Mouse (Mus musculus): ENCODE results near the gene Gm2696. TPM values are rescaled to one million over a fixed set of nuclear protein-coding genes. Genes with fewer than 3 reads are reported as not detected.

The Gm2696 gene
- polyA plus RNA-seq, 1 experiment = not detected

DNA sequence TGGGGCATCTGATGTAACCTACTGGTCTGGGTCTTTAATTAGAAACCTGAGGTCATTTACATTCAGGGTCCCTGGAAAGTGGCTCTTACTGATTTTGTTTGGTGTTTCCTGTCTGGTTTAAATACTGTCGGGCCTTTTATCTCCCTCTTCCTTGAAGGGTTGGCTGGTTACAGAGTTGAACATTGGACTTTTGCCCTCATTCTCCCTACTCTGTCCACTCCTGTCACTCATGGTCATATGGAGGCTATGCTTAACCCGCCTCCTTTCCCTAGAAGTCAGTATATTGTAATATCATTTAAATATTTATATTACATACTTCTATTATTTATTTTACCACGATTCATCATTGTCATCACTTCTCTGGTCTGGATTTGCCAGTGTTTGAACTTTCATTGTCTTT, 10.4 kb upstream of the Gm2696 start:
- Histone ChIP-seq H3ac (ENCODE audit: control insufficient read depth, insufficient read length) (no peak overlapping the region), H3K36me3 (ENCODE audit: control insufficient read depth, insufficient read depth) (no peaks in the 10 kb centered on the region), H3K4me2 (ENCODE audit: low read depth) (no peak overlapping the region), H3K4me3 (no peak overlapping the region), H3K27me3 (ENCODE audit: control insufficient read depth, insufficient read depth, insufficient read length) (no peaks in the 10 kb centered on the region), H3K79me2 (ENCODE audit: control insufficient read depth, insufficient read depth) (no peaks in the 10 kb centered on the region)
- TF ChIP-seq REST (IDR thresholded peaks at IDR 0.05; ENCODE audit: insufficient read depth, insufficient read length) = no peak
- no peak for TF ChIP-seq TCF3 (IDR thresholded peaks at IDR 0.05; ENCODE audit: insufficient read length, low read depth)
- no peak for TF ChIP-seq POLR2AphosphoS2 (IDR thresholded peaks at IDR 0.05; ENCODE audit: insufficient read length, low read depth)
- no peak for TF ChIP-seq POLR2A (IDR thresholded peaks at IDR 0.05; ENCODE audit: insufficient read length, low read depth)
- TF ChIP-seq SRF (IDR thresholded peaks at IDR 0.05; ENCODE audit: control insufficient read depth, insufficient read length, low read depth) = no peak
- no peak for TF ChIP-seq CEBPB (IDR thresholded peaks at IDR 0.05; ENCODE audit: insufficient read depth, poor library complexity, severe bottlenecking)
- no peak for TF ChIP-seq MYOG (IDR thresholded peaks at IDR 0.05; ENCODE audit: control insufficient read depth in 1 of 3, insufficient read depth in 1 of 3, insufficient read length in 2 of 3, low read depth in 2 of 3)
- no peak for TF ChIP-seq TCF12 (IDR thresholded peaks at IDR 0.05; ENCODE audit: insufficient read depth, poor library complexity, severe bottlenecking)
- no peak for TF ChIP-seq USF1 (IDR thresholded peaks at IDR 0.05; ENCODE audit: low read depth)
- no peak for TF ChIP-seq E2F4 (IDR thresholded peaks at IDR 0.05; ENCODE audit: insufficient read depth)

DNA sequence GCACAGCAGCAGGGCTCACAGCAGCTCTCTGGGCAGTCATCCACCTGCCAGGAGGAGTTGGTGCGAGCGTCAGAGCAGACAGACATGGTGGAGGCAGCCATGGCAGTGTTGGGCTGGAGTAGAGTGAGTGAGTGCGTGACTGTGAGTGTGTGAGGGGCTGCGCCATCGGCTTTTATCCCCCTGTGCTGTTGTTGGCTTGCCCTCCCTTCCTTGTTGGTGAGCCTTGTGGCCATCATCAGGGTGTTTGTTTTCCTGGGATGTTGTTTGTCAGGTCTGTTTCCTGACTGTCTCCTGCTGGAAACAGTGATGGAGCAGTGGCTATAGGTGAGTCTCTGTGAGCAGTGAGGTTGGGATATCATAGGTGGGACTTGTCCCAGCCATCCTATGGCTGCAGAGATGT, 2.7 kb upstream of the Gm2696 start, which contains the start of gene Gm9507:
Gene Gm9507, minus strand, starts transcription at position 101 of the 400 bp plus-strand sequence.
- no peak within 1 kb of the TSS for H3ac ChIP-seq (ENCODE audit: control insufficient read depth, insufficient read length)
- no peaks in the 10 kb centered on the region for H3K79me2 ChIP-seq (ENCODE audit: control insufficient read depth, insufficient read depth)
- no peaks in the 10 kb centered on the region for H3K36me3 ChIP-seq (ENCODE audit: control insufficient read depth, insufficient read depth)
- H3K4me2 ChIP-seq (ENCODE audit: low read depth) = no peak within 1 kb of the TSS
- no peaks in the 10 kb centered on the region for H3K27me3 ChIP-seq (ENCODE audit: control insufficient read depth, insufficient read depth, insufficient read length)
- H3K4me3 ChIP-seq = no peak within 1 kb of the TSS
- no peak for TF ChIP-seq USF1 (IDR thresholded peaks at IDR 0.05; ENCODE audit: low read depth)
- TF ChIP-seq MAX (IDR thresholded peaks at IDR 0.05; ENCODE audit: low read depth) = no peak
- TF ChIP-seq CEBPB (IDR thresholded peaks at IDR 0.05; ENCODE audit: insufficient read depth, poor library complexity, severe bottlenecking) = no peak
- TF ChIP-seq SRF (IDR thresholded peaks at IDR 0.05; ENCODE audit: control insufficient read depth, insufficient read length, low read depth) = no peak
- TF ChIP-seq REST (IDR thresholded peaks at IDR 0.05; ENCODE audit: insufficient read depth, insufficient read length) = no peak
- TF ChIP-seq TCF3 (IDR thresholded peaks at IDR 0.05; ENCODE audit: insufficient read length, low read depth) = no peak
- no peak for TF ChIP-seq TCF12 (IDR thresholded peaks at IDR 0.05; ENCODE audit: insufficient read depth, poor library complexity, severe bottlenecking)
- TF ChIP-seq MYOG (IDR thresholded peaks at IDR 0.05; ENCODE audit: control insufficient read depth in 1 of 3, insufficient read depth in 1 of 3, insufficient read length in 2 of 3, low read depth in 2 of 3) = no peak
- no peak for TF ChIP-seq E2F4 (IDR thresholded peaks at IDR 0.05; ENCODE audit: insufficient read depth)

DNA sequence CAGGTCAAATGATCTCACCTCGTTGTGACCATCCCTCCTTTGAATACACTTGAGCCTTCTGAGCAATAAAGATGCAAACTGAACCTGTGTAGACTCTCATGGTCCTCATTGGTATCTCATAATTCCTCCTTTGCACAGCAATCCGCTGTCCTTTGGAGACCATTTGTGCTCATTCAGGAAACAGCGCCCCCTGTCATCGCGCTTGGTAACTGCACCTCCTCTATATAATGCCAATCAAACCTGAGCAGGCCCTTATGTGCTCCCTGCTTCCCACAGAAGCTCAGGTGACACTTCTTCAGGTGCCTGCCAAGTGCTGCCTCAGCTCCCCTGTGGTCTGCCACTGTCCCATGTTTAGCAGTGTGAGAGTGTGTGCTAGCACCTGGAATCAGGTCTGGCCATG, 1.0 kb downstream of the Gm2696 start:
- Histone ChIP-seq H3K4me3 (no peak overlapping the region), H3K79me2 (ENCODE audit: control insufficient read depth, insufficient read depth) (no peaks in the 10 kb centered on the region), H3K36me3 (ENCODE audit: control insufficient read depth, insufficient read depth) (no peaks in the 10 kb centered on the region), H3K27me3 (ENCODE audit: control insufficient read depth, insufficient read depth, insufficient read length) (peaks cover 8% of the 10 kb centered on the region), H3K4me2 (ENCODE audit: low read depth) (no peak overlapping the region), H3ac (ENCODE audit: control insufficient read depth, insufficient read length) (no peak overlapping the region)
- TF ChIP-seq USF1 (IDR thresholded peaks at IDR 0.05; ENCODE audit: low read depth) = no peak
- no peak for TF ChIP-seq MYOG (IDR thresholded peaks at IDR 0.05; ENCODE audit: control insufficient read depth in 1 of 3, insufficient read depth in 1 of 3, insufficient read length in 2 of 3, low read depth in 2 of 3)
- TF ChIP-seq E2F4 (IDR thresholded peaks at IDR 0.05; ENCODE audit: insufficient read depth) = no peak
- TF ChIP-seq POLR2AphosphoS2 (IDR thresholded peaks at IDR 0.05; ENCODE audit: insufficient read length, low read depth) = no peak
- TF ChIP-seq SRF (IDR thresholded peaks at IDR 0.05; ENCODE audit: control insufficient read depth, insufficient read length, low read depth) = no peak
- TF ChIP-seq POLR2A (IDR thresholded peaks at IDR 0.05; ENCODE audit: insufficient read length, low read depth) = no peak
- TF ChIP-seq TCF12 (IDR thresholded peaks at IDR 0.05; ENCODE audit: insufficient read depth, poor library complexity, severe bottlenecking) = no peak
- TF ChIP-seq MYOD1 (IDR thresholded peaks at IDR 0.05; ENCODE audit: control insufficient read depth in 1 of 3, insufficient read length in 2 of 3, low read depth in 2 of 3) = no peak
- TF ChIP-seq MAX (IDR thresholded peaks at IDR 0.05; ENCODE audit: low read depth) = no peak
- no peak for TF ChIP-seq REST (IDR thresholded peaks at IDR 0.05; ENCODE audit: insufficient read depth, insufficient read length)
- TF ChIP-seq TCF3 (IDR thresholded peaks at IDR 0.05; ENCODE audit: insufficient read length, low read depth) = no peak
- TF ChIP-seq CEBPB (IDR thresholded peaks at IDR 0.05; ENCODE audit: insufficient read depth, poor library complexity, severe bottlenecking) = no peak

GRCm38 (mm10) chr10:77818523-77818922, 4.0 kb downstream of the Gm2696 start:
- Histone ChIP-seq H3K4me3 (no peak overlapping the region), H3K36me3 (ENCODE audit: control insufficient read depth, insufficient read depth) (no peaks in the 10 kb centered on the region), H3K4me2 (ENCODE audit: low read depth) (no peak overlapping the region), H3K79me2 (ENCODE audit: control insufficient read depth, insufficient read depth) (no peaks in the 10 kb centered on the region), H3K27me3 (ENCODE audit: control insufficient read depth, insufficient read depth, insufficient read length) (peaks cover 13% of the 10 kb centered on the region), H3ac (ENCODE audit: control insufficient read depth, insufficient read length) (no peak overlapping the region)
- TF ChIP-seq TCF3 (IDR thresholded peaks at IDR 0.05; ENCODE audit: insufficient read length, low read depth) (no peak), REST (IDR thresholded peaks at IDR 0.05; ENCODE audit: insufficient read depth, insufficient read length) (no peak)

- Histone ChIP-seq H3K4me3 (no peak overlapping the region), H3ac (ENCODE audit: control insufficient read depth, insufficient read length) (no peak overlapping the region), H3K36me3 (ENCODE audit: control insufficient read depth, insufficient read depth) (no peaks in the 10 kb centered on the region), H3K79me2 (ENCODE audit: control insufficient read depth, insufficient read depth) (no peaks in the 10 kb centered on the region), H3K4me2 (ENCODE audit: low read depth) (no peak overlapping the region), H3K27me3 (ENCODE audit: control insufficient read depth, insufficient read depth, insufficient read length) (peaks cover 13% of the 10 kb centered on the region)
- TF ChIP-seq TCF3 (IDR thresholded peaks at IDR 0.05; ENCODE audit: insufficient read length, low read depth) (no peak), E2F4 (IDR thresholded peaks at IDR 0.05; ENCODE audit: insufficient read depth) (no peak), POLR2AphosphoS2 (IDR thresholded peaks at IDR 0.05; ENCODE audit: insufficient read length, low read depth) (no peak), SRF (IDR thresholded peaks at IDR 0.05; ENCODE audit: control insufficient read depth, insufficient read length, low read depth) (no peak), CEBPB (IDR thresholded peaks at IDR 0.05; ENCODE audit: insufficient read depth, poor library complexity, severe bottlenecking) (no peak), REST (IDR thresholded peaks at IDR 0.05; ENCODE audit: insufficient read depth, insufficient read length) (no peak), USF1 (IDR thresholded peaks at IDR 0.05; ENCODE audit: low read depth) (no peak), TCF12 (IDR thresholded peaks at IDR 0.05; ENCODE audit: insufficient read depth, poor library complexity, severe bottlenecking) (no peak), MYOD1 (IDR thresholded peaks at IDR 0.05; ENCODE audit: control insufficient read depth in 1 of 3, insufficient read length in 2 of 3, low read depth in 2 of 3) (no peak), POLR2A (IDR thresholded peaks at IDR 0.05; ENCODE audit: insufficient read length, low read depth) (no peak), MYOG (IDR thresholded peaks at IDR 0.05; ENCODE audit: control insufficient read depth in 1 of 3, insufficient read depth in 1 of 3, insufficient read length in 2 of 3, low read depth in 2 of 3) (no peak)
These were observed 4.7 kb downstream of the Gm2696 start for GRCm38 (mm10) chr10:77819203-77819602.

Measured in myocyte (in vitro differentiated cells).